Mouse (Mus musculus) left cerebral cortex, adult 8-10 months (tissue): ENCODE results near the gene 1700029P11Rik. TPM values are rescaled to one million over a fixed set of nuclear protein-coding genes. Genes with fewer than 3 reads are reported as not detected.

Source experiments
- DNase-seq, 2 experiments: peaks; one replicate each; pipeline ENCODE4 v3.0.0; 2022; ENCODE audit warnings: low spot score in 2 of 2
- total RNA-seq, 4 experiments: library from RNA; stranded (reverse); gene quantifications; 2 replicates each; pipeline ENCODE4 v1.2.4; 2022

Gene 1700029P11Rik
- total RNA-seq, 4 experiments from 2014 or later: not detected

- no peak for DNase-seq
Observed at GRCm38 (mm10) chr15:82011947-82012346, 31.6 kb downstream of the 1700029P11Rik start.

GRCm38 (mm10) chr15:82014745-82015391 is 34.5 kb downstream of the 1700029P11Rik start:
- no peak for DNase-seq

DNA sequence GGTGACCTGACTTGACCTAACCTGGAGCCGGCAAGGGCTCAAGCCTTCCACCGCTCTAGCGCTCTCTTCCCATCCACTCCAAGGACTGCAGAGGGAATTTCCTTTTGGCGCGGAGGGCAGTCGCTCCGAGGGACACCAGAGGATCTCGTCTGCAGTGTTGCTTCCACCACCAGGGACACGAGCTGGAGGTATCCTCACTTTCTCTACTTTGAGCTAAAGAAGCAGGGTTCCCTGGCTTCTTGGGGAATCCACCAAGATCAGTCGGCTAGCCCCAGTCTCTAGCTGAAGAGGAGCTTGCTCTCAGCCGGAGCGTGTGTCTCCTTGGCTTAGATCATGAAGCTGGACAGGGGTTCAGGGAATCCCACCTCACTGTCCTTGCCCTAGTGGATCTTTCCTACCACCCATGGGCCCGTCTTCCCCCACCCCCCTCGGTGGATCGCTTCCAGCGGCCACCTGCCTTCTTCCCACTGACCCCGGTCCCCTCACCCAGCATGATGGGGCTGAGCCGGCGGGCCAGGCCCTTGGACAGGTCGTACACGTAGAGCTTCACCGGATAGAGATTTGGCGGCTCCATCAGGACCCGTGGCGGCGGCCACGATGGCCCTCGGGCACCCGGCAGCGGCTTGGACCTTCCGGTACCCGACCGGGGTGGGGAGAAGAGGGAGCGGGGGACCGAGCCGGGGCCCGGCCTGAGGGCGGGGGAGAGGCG is 35.2 kb downstream of the 1700029P11Rik start:
- DNase-seq: no peak

DNA sequence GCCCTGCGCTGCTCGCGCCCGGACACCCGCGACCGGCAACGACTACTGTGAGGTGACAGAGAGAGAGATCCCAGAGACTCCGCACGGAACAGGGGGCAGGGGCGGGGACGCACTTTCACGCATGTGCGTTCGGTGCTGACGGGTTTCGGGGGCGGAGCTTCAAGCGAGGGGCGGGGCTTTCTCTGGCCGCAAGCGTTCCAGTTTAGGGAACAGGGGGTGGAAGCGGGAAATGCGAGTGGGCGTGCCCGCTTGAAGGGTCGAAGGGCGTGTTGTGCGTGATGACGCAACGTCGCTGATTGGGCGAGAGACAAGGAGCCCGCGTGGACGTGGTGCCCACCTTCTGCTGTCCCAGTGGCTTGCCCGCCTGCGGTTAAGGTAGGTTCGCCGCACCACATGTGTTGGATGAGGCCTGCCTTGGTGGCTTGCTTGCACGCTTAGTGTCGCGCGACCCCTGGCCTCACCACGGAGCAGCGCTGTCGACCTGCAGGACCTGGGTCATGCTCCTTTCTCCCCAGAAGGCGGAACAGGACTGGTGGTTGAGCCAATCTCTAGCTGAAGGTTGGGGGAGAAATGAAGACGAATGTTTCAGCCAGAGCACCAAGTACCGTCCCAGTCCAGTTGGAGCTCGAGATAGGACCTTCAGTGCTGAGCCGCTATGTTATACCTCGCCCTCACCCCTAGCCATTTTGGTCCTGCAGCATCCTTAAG is 35.9 kb downstream of the 1700029P11Rik start:
- DNase-seq: peak; percentile 99

- DNase-seq: no peak
Observed at GRCm38 (mm10) chr15:82016830-82017229, 36.5 kb downstream of the 1700029P11Rik start.

- DNase-seq: no peak
Observed at GRCm38 (mm10) chr15:82017461-82017860, 37.1 kb downstream of the 1700029P11Rik start.

DNA sequence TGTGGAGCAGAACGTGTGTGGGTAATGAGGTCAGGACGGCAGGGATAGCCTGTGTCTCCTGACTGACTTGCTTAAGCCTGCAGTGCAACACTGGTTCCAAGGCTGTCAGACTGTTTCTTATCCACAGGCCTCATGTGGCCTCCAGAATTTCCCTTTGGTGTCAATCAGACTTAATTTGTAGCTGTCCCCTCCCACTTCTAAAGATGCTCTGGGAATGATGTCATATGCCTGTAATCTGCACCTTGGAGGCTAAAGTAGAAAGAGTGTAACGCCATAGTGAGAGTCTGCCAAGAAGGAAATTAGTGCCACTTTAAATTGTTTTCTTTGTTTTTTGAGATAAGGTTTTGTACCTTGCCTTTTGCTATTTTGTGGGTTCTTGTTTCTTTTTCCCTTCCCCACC is 38.9 kb downstream of the 1700029P11Rik start:
- no peak for DNase-seq

DNA sequence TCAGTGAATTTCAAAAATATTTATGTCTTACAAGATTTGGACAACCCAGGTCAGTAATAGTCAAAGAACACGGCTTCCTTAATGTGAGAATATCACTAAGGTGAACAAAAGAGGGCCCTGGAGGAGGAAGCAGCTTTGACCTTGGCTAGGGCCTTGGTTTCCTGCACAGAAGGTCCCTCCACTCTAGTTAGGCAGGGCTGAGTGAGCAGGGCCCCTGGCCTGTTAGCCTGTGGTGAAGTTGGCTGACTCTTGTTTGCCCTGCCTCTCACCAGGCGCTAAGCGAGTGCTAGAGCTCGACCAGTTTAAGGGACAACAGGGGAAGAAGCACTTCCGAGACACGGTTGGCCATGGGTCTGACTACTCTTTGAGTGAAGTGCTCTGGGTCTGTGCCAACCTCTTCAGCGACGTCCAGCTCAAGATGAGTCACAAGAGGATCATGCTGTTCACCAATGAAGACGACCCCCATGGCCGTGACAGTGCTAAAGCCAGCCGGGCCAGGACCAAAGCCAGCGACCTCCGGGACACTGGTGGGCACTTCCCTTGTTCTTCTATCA is 42.3 kb downstream of the 1700029P11Rik start:
- DNase-seq: no peak

GRCm38 (mm10) chr15:82023965-82024635 is 43.8 kb downstream of the 1700029P11Rik start:
- DNase-seq: no peak

GRCm38 (mm10) chr15:82027276-82027675 is 46.9 kb downstream of the 1700029P11Rik start:
- no peak for DNase-seq

DNA sequence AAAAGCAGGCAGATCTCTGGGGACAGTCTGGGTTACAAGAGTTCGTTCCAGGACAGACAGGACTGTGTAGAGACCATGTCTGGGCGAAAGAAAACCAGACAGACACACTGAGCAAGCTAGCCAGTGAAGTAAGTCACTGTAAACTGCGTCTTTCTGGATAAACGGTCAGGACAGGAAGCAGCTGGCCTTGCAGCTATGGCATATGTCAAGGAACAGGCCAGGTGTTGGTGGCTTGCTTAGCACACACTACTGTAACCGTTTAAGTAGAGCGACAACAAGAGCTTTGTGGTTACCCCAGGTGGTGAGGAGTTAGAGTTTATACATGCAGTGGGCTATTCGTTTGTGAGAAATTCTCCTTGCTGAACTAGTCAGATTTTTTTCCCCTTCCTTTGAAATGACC is 47.4 kb downstream of the 1700029P11Rik start:
- DNase-seq: no peak

Other genes starting within 250 kb of the 1700029P11Rik start
- 100 to 1,000 TPM; 147 to 167 (median 158) TPM for gene Zc3h7b, start 235.5 kb upstream of the 1700029P11Rik start, total RNA-seq
- 100 to 1,000 TPM; 200 to 222 (median 212) TPM for gene Rangap1, start 235.0 kb upstream of the 1700029P11Rik start, total RNA-seq
- gene Tef, start 178.1 kb upstream of the 1700029P11Rik start, total RNA-seq: 100 to 1,000 TPM; 255 to 311 (median 291) TPM
- gene Tob2, start 121.7 kb upstream of the 1700029P11Rik start, total RNA-seq: 10 to 100 TPM; 26.6 to 40.2 (median 33.5) TPM
- gene Phf5a, start 108.6 kb upstream of the 1700029P11Rik start, total RNA-seq: 10 to 100 TPM; 38.1 to 43.5 (median 38.2) TPM
- gene Aco2, start 108.2 kb upstream of the 1700029P11Rik start, total RNA-seq: 100 to 1,000 TPM; 453 to 537 (median 485) TPM
- gene Polr3h, start 54.3 kb upstream of the 1700029P11Rik start, total RNA-seq: 10 to 100 TPM; 52.4 to 56.6 (median 55.3) TPM
- 10 to 100 TPM; 73.0 to 81.8 (median 75.8) TPM for gene Csdc2, start 43.8 kb upstream of the 1700029P11Rik start, total RNA-seq
- 100 to 1,000 TPM; 180 to 198 (median 188) TPM for gene Pmm1, start 19.6 kb upstream of the 1700029P11Rik start, total RNA-seq
- gene Xrcc6, start 7.3 kb downstream of the 1700029P11Rik start, total RNA-seq: 10 to 100 TPM; 21.9 to 28.5 (median 26.0) TPM
- gene Desi1, start 53.3 kb downstream of the 1700029P11Rik start, total RNA-seq: 100 to 1,000 TPM in 2 of 4 experiments, 10 to 100 TPM in 2; 81.8 to 126 (median 105) TPM
- 100 to 1,000 TPM; 103 to 133 (median 117) TPM for gene Snu13, start 67.1 kb downstream of the 1700029P11Rik start, total RNA-seq
- gene 4930407I10Rik, start 78.6 kb downstream of the 1700029P11Rik start, total RNA-seq: not detected
- 1 to 10 TPM; 3.9 to 5.5 (median 4.0) TPM for gene Mei1, start 89.5 kb downstream of the 1700029P11Rik start, total RNA-seq
- 10 to 100 TPM in 1 of 4 experiments, 1 to 10 TPM in 3; 8.1 to 11.8 (median 9.0) TPM for gene Ccdc134, start 147.4 kb downstream of the 1700029P11Rik start, total RNA-seq
- gene Srebf2, start 166.6 kb downstream of the 1700029P11Rik start, total RNA-seq: 100 to 1,000 TPM; 204 to 229 (median 207) TPM
- gene Shisa8, start 232.3 kb downstream of the 1700029P11Rik start, total RNA-seq: 1 to 10 TPM; 3.1 to 5.3 (median 5.0) TPM
- under 1 TPM; 0.37 to 0.98 (median 0.64) TPM for gene Tnfrsf13c, start 243.8 kb downstream of the 1700029P11Rik start, total RNA-seq